8 mouse cellular contexts compared by ENCODE assay signal in the genomic region with DNA sequence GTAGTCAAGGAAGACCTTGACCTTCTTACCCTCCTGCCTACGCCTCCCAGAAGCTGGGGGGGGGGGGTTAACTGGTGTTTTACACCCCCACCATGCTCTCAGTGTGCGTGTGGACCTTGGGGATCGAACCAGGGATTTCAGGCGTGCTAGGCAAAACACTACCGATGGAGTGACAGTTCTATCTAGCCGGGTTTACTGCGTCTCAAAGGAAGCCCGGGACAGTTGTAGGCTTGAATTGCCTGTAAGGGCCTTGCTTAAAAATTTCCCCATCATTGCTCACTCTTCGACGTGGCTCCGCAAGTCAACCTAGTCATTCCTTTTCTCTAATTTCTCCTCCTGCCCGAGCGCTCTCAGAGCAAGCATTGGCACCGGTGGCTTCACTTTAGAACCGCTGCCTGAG. TPM values are rescaled to one million over a fixed set of nuclear protein-coding genes. Genes with fewer than 3 reads are reported as not detected.
DNase-seq lines count a peak whose midpoint lies in the region; ATAC-seq and TF ChIP-seq lines count a peak whose summit lies in the region.

No protein-coding gene starts in this region.

- no peaks in the 10 kb centered on the region for H3K27me3 ChIP-seq in hindbrain, embryonic 14.5 days (ENCODE audit: control insufficient read depth, insufficient read depth, low read length)
- no peaks in the 10 kb centered on the region for H3K27me3 ChIP-seq in midbrain, embryonic 14.5 days (ENCODE audit: control insufficient read depth, insufficient read depth, low read length)

- WGBS in hindbrain, embryonic 14.5 days, result 29% methylated on average over 15 of the region's 15 CpGs
- 33% methylated on average over 15 of the region's 15 CpGs for WGBS in midbrain, embryonic 14.5 days

- H3K9me3 ChIP-seq in hindbrain, embryonic 14.5 days (ENCODE audit: control insufficient read depth, low read length), result no peaks in the 10 kb centered on the region
- no peaks in the 10 kb centered on the region for H3K9me3 ChIP-seq in midbrain, embryonic 14.5 days (ENCODE audit: control insufficient read depth, low read length)

- TF ChIP-seq CTCF in layer of hippocampus, adult 2 months (conservative IDR thresholded peaks at IDR 0.05), result no peak

- H3K9ac ChIP-seq in hindbrain, embryonic 14.5 days, result peak overlapping the region; percentile 74
- H3K9ac ChIP-seq in midbrain, embryonic 14.5 days (replicated peaks; ENCODE audit: low read length), result peak overlapping the region; percentile 79

- peak overlapping the region; percentile 72 for H3K4me2 ChIP-seq in hindbrain, embryonic 14.5 days (replicated peaks)
- H3K4me2 ChIP-seq in midbrain, embryonic 14.5 days (ENCODE audit: low read length), result peak overlapping the region; percentile 83

- no peak for DNase-seq in layer of hippocampus, adult 2 months (ENCODE audit: low spot score in 2 of 2)
- DNase-seq in layer of hippocampus, postnatal 10 days (ENCODE audit: low spot score in 2 of 2), result no peak
- DNase-seq in hindbrain, embryonic 14.5 days (ENCODE audit: low spot score), result no peak
- no peak for DNase-seq in midbrain, embryonic 14.5 days
- DNase-seq in left cerebral cortex, postnatal 4 days, result no peak
- no peak for DNase-seq in cerebellum, adult 9-10 months
- no peak for DNase-seq in left cerebral cortex, postnatal 10 days (ENCODE audit: extremely low spot score in 1 of 2, low spot score in 2 of 2)

- H3K36me3 ChIP-seq in hindbrain, embryonic 14.5 days (replicated peaks; ENCODE audit: control insufficient read depth, insufficient read depth), result peaks cover 4% of the 10 kb centered on the region
- H3K36me3 ChIP-seq in midbrain, embryonic 14.5 days (ENCODE audit: control insufficient read depth, insufficient read depth, low read length), result peaks cover 3% of the 10 kb centered on the region

- intact Hi-C loops in left cerebral cortex, postnatal 4 days (cut with DNase I), result no loop called here
- intact Hi-C loops in left cerebral cortex, postnatal 10 days (cut with DNase I), result loop anchor here (10.0 kb wide), 1 partner anchor 302 kb away; no protein-coding TSS in a partner anchor

- peak overlapping the region; percentile 78 for H3K4me3 ChIP-seq in layer of hippocampus, adult 2 months
- peak overlapping the region; percentile 71 for H3K4me3 ChIP-seq in hindbrain, embryonic 14.5 days (replicated peaks; ENCODE audit: low read length)
- peak overlapping the region; percentile 98 for H3K4me3 ChIP-seq in midbrain, embryonic 14.5 days (replicated peaks; ENCODE audit: low read depth, low read length)

- peak overlapping the region; percentile 95; the same call in 1 of the 2 replicates for H3K27ac ChIP-seq in layer of hippocampus, adult 2 months
- no peak overlapping the region for H3K27ac ChIP-seq in hindbrain, embryonic 14.5 days
- H3K27ac ChIP-seq in midbrain, embryonic 14.5 days (replicated peaks; ENCODE audit: low read depth, low read length), result no peak overlapping the region

- peaks cover 20% of the 10 kb centered on the region for H3K4me1 ChIP-seq in hindbrain, embryonic 14.5 days (replicated peaks; ENCODE audit: control insufficient read depth, insufficient read depth, low read length)
- peaks cover 11% of the 10 kb centered on the region; the same call in 1 of the 2 replicates for H3K4me1 ChIP-seq in midbrain, embryonic 14.5 days (ENCODE audit: control insufficient read depth, insufficient read depth, low read length)

- ATAC-seq in activated CD4-positive, CD25-positive, alpha-beta regulatory T cell, adult 4 months, result peak; percentile 14
- no peak for ATAC-seq in hindbrain, embryonic 14.5 days (ENCODE audit: low FRiP score)
- no peak for ATAC-seq in midbrain, embryonic 14.5 days (ENCODE audit: low FRiP score, low TSS enrichment)

RNA-seq across cellular contexts. Expression of a gene that starts 1.6 kb away (rescaled TPM):
- 10 to 100 TPM; 32.9 to 33.2 TPM for total RNA-seq in layer of hippocampus, adult 2 months (2021)
- 10 to 100 TPM; 35.1 to 37.9 TPM for total RNA-seq in layer of hippocampus, postnatal 10 days (2021)
- 10 to 100 TPM; 13.4 to 23.7 TPM for polyA plus RNA-seq in activated CD4-positive, CD25-positive, alpha-beta regulatory T cell, adult 4 months (2017; shearing (Covaris generic))
- polyA plus RNA-seq in hindbrain, embryonic 14.5 days (2014; fragmentation: Nextera tagmentation; extraction: Ambion mirVana), result 27.2 and 28.8 TPM in 2 replicates
- 27.5 and 39.6 TPM in 2 replicates for polyA plus RNA-seq in midbrain, embryonic 14.5 days (2014; fragmentation: Nextera tagmentation; extraction: Ambion mirVana)
- total RNA-seq in left cerebral cortex, postnatal 4 days (2021), result 10 to 100 TPM; 41.7 to 45.4 TPM
- total RNA-seq in left cerebral cortex, postnatal 10 days (2021), result 10 to 100 TPM; 34.9 to 35.3 TPM

RNA-seq across cellular contexts. Expression of a gene that starts 31.4 kb away (rescaled TPM):
- 100 to 1,000 TPM; 261 to 275 TPM for total RNA-seq in layer of hippocampus, adult 2 months (2021)
- total RNA-seq in layer of hippocampus, postnatal 10 days (2021), result 100 to 1,000 TPM; 287 to 319 TPM
- polyA plus RNA-seq in activated CD4-positive, CD25-positive, alpha-beta regulatory T cell, adult 4 months (2017; shearing (Covaris generic)), result 100 to 1,000 TPM; 443 to 614 TPM
- polyA plus RNA-seq in hindbrain, embryonic 14.5 days (2014; fragmentation: Nextera tagmentation; extraction: Ambion mirVana), result 57.1 and 62.5 TPM in 2 replicates
- polyA plus RNA-seq in midbrain, embryonic 14.5 days (2014; fragmentation: Nextera tagmentation; extraction: Ambion mirVana), result 62.1 and 196 TPM in 2 replicates
- 100 to 1,000 TPM; 258 to 271 TPM for total RNA-seq in left cerebral cortex, postnatal 4 days (2021)
- total RNA-seq in left cerebral cortex, postnatal 10 days (2021), result 100 to 1,000 TPM; 268 to 275 TPM

RNA-seq across cellular contexts. Expression of a gene that starts 50.9 kb away (rescaled TPM):
- total RNA-seq in layer of hippocampus, adult 2 months (2021), result 10 to 100 TPM; 74.2 to 78.0 TPM
- total RNA-seq in layer of hippocampus, postnatal 10 days (2021), result 10 to 100 TPM; 77.7 to 81.3 TPM
- 1 to 10 TPM; 9.3 to 9.9 TPM for polyA plus RNA-seq in activated CD4-positive, CD25-positive, alpha-beta regulatory T cell, adult 4 months (2017; shearing (Covaris generic))
- polyA plus RNA-seq in hindbrain, embryonic 14.5 days (2014; fragmentation: Nextera tagmentation; extraction: Ambion mirVana), result 155 and 156 TPM in 2 replicates
- 155 and 164 TPM in 2 replicates for polyA plus RNA-seq in midbrain, embryonic 14.5 days (2014; fragmentation: Nextera tagmentation; extraction: Ambion mirVana)
- total RNA-seq in left cerebral cortex, postnatal 4 days (2021), result 10 to 100 TPM; 62.7 to 65.4 TPM
- 10 to 100 TPM; 70.1 to 77.5 TPM for total RNA-seq in left cerebral cortex, postnatal 10 days (2021)

RNA-seq across cellular contexts. Expression of a gene that starts 51.4 kb away (rescaled TPM):
- total RNA-seq in layer of hippocampus, adult 2 months (2021), result 10 to 100 TPM; 30.0 to 32.3 TPM
- total RNA-seq in layer of hippocampus, postnatal 10 days (2021), result 10 to 100 TPM; 26.7 to 29.1 TPM
- polyA plus RNA-seq in activated CD4-positive, CD25-positive, alpha-beta regulatory T cell, adult 4 months (2017; shearing (Covaris generic)), result 10 to 100 TPM; 46.7 to 63.3 TPM
- 38.9 and 42.0 TPM in 2 replicates for polyA plus RNA-seq in hindbrain, embryonic 14.5 days (2014; fragmentation: Nextera tagmentation; extraction: Ambion mirVana)
- 43.1 and 43.9 TPM in 2 replicates for polyA plus RNA-seq in midbrain, embryonic 14.5 days (2014; fragmentation: Nextera tagmentation; extraction: Ambion mirVana)
- total RNA-seq in left cerebral cortex, postnatal 4 days (2021), result 10 to 100 TPM; 19.9 to 20.6 TPM
- total RNA-seq in left cerebral cortex, postnatal 10 days (2021), result 10 to 100 TPM; 19.7 to 22.4 TPM
